Mouse (Mus musculus): ENCODE results near the gene Cbx4.

Cbx4 gene

DNA sequence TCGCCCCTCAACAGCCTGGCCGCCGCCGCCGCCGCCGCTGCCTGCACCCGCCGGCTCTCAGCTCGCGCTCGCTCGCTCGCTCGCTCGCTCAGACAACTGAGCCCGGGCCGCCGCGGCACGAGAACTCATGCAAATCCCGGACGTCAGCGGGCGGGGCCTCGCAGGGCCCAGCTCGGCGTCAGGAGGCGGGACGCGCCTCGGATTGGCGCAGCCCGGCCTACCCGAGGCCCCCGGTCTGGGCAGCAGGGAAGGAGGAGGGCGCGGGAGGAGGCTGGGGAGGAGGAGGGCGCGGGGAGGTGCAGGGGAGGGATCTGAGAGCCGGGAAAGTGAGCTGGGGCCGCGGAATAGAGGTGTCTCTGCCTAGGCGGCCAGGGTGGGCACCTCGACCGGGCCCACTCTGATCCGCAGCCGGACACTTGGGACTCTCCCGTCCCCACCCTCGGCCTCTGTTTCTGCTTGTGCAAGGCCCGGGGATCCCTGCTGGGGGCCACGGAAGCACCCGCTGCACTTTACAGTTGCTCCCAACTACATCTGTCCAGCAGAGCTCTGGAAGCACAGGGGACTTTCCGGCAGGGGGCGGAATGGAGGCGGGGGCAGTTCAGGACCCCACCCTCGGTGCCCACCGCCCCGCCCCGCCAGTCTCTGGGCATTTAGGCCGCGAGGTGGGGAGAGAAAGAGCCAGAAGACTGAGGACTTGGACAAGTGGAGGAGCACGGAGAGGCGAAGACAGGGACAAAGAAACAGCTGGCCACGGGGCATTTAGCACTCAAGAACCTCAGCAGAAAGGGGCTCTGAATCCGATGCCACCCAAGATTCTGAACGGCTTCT is at the start of gene Cbx4:
Cbx4 (minus strand) TSS at position 78 of the 828 bp plus-strand sequence.
- DNase-seq: peak; percentile 89

DNA sequence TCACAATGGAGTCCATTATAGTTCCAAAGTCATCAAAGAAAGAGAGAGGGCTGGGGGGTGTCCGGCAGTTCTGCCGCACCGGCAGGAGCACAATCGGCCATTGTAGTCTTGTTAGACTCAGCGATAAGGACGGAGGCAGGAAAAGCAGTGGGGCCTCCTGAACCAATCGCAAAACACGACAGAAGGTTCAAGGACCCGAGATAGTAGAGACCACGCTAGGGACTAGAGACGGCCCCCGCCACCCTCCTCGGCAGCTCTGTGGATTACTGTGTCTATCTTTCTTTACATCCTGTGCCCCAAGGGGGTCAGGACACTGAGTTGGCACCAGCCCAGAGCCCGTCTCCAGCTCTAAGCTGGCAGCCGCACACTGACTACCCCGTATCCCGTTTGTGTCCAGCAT is 48.6 kb upstream of the Cbx4 start:
- DNase-seq: peak; percentile 51

DNA sequence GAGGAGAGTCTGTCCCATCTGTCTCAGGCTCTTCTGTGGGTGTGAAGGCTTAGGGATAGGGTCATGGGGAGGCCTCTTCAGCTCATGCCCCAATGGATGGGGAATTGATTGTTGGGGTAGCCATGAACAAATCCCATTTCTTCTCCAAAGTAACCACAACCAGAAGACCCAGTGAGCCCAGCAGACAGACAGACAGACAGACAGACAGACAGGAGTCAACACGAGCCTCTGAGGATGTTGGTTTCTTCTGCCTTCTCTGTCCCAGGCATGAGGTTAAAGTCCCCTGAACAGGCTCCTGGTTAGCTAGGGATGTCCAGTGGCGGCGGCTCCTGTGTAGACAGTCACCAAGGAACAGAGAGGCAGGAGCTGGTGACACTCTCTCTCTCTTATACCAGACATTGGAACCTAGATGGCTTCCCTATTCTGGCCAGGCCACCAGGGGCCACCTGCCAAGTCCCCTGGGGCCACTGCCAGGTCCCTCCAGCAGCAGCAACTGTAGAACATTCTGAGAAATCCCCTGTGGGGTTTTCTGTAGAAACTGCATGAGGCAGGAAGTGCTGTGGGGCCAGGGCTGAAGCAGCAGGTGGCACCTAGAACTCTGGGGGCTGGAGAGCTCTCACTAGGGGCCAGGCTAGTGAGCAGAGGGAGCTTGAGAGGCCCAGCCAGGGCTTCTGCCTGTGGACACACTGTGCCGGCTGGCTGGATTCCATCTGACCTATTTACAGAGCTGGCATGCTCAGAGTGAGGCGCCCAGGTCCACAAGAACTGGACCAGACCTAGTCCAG is 47.6 kb upstream of the Cbx4 start:
- peak; percentile 94 for DNase-seq

DNA sequence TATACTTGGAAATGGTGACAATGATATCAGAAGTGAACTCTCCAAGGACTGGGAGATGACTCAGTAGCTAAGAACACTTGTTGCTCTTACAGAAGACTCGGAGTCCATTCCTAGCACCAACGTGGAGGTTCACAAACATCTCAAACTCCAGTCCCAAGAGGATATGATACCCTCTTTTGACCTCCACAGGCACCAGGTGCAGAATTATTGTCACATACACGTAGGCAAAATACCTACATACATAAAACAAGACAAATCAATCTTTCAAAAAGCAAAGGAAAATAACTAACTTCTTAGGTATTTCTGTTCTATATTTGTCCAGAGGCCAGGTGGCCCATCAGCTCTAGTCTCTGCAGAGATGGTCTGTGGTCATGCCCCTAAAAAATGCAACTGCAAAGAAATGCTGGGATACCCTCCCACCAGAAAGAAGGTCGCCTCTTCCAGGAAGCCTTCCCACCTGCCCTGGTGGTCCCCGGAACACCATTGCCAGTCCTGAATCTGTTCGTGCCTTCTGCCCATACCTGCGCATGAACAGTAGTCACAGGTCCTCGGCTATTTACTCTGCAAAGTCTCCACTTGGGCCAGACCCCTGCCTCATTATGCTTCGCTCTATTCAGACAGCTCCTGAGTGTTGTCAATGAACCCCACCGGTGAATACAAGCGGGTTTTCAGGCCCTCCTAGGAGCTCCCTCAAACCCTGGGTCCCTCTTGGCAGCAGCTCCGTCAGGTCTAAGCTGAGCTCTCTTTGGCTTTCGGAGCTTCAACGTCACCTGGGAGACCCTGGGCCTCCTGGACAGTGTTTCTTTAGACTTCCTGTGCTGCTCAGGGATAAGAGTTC is 46.4 kb upstream of the Cbx4 start:
- peak; percentile 16 for DNase-seq

DNA sequence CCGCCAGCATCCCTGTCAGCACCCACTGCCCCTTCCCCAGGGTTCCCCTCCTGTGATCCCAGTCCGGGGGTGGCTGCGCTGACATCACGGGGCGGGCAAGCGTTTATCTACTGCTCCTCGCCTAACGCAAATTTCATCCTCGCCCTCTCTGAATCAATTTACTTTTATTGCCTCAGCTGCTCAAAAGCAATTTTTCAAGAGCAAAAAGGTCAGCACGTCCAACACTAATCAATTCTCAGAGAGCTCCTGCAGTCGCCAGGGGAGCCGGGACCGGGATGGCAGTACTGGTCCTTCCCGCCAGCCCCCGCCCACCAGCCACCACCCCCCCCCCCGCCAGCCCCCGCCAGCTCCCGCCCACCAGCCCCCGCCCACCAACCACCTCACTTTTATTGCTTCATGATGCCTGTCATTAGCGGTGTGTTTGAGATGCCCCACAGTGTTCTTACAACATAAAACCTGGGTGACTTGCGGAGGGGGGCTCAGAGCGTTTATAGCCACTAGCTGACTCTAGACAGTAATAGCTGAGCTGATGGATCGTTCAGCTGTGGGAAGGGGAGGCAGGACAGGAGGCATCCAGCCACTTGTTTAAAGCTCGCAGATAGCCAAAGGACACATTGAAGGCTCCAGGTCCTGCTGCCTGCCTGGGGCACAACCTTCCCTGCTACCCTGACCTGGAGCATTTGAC is 44.2 kb upstream of the Cbx4 start:
- no peak for DNase-seq

DNA sequence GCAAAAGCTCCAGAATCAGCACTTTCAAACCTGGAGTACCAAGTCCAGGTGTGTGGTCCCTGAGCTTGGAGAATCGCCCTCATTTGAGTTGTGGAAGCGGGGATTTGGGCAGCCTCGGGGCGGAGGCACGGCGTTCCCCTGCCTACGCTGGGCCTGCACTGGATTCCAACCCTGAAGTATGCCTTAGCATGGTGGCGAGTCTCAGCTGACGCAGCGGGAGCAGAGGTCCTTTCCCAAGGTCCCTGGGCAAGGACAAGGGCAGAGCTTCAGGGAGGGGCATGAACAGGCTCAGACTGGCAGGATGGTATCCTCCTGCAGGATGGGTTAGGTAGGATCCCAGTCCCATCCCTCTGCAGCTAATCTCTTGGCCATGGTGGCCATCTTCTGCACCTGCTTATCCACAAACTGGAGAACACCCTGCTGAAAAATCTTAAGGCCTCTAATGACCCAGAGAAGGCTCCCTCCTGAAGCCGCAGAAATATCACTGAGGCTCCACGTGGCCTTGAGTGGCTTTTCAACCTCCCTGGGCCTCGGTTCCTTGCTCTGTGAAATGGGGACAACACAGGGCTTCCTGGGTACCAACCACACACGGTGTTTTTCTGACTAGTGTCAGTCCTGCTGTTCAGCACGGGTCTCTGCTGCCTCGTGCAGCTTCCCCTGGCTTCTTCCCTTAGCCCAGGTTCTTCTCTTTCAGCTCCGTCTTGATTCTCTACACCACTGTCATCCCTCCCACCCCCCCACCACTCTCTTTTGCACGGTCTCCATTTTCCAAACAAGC is 43.4 kb upstream of the Cbx4 start:
- DNase-seq: no peak

DNA sequence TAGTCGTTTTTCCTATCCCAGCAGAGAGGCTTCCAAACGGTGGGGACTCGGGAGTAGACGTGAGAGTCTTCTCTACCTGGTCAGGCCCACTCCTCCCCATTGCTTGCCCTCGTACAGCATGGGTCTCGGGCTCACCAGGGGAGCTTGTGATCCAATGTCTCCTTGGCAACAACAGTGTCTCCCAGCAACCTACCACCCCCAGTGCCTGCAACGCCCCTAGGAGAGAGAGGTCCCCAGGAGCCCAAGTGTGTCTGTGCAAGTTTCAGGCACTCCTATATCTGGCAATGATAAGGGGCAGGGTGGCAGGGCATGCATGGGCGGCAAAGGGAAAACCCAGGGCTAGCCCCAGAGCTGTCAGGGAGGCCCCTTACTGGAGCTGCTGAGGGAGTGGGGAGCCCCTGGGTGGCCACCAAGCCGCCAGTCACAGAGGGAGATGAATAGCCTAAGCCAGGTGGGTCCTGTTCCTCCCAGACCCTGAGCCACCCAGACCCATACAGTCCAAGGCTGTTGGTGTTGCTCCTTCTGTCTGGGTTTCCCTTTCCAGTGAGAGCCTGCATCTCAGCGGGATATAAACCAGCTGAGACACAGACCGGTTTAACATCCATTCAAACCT is 42.8 kb upstream of the Cbx4 start:
- no peak for DNase-seq

DNA sequence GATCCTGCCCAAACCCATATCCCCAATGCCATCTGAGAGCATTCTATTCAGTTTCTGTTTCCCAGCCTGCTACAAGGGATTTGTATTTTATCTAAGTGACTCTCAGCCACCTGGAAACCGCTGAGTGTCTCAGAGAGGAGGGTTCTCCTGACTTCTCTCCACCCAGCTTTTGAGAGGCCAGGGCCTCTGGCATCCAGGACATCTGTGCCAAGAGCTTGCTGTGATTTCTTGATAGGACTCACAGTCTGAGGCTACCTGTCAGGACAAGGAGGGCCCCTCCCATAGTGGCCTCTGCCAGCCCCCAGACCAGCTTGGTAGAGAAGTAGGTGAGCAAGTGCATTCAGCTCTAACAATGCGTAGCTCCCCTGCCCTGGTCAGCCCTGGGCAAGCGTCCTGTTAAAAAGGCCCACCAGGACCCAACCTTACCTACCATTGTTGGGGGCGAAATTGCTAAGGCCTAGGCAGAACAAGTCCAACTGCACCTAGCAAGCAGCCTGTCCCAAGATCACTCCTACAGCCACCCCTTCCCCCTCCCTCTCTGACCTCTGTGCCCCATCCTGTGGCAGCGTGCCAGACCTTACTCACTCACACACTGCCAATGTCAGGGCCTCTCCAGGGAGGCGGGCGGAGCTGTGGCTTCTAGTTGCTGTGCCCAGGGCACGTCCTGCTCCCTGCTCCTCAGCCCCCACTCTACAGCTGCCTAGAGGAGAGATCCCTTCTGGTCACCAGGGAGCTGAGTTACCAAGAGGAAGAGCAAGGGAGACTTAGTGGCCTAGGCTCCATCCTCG is 41.9 kb upstream of the Cbx4 start:
- DNase-seq: no peak

DNA sequence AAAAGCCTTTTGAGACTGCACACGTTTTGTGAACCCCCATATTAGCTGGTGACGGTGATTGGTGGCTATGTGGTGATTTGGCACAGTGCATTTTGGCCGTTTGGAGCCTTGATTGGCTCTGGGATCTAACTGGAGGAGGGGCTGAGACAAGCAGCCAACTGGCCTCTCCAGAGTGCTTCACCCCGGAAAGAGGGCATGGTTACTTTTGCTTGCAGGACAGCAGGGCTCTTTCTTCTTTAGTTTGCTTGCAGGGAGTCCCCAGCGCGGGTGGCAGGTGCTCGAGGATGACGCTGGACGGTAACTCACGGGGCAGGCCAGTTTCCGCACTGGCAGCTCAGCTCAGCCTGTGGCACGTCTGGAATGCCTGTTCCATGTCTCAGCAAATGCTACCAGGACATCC is 41.1 kb upstream of the Cbx4 start:
- DNase-seq: no peak

DNA sequence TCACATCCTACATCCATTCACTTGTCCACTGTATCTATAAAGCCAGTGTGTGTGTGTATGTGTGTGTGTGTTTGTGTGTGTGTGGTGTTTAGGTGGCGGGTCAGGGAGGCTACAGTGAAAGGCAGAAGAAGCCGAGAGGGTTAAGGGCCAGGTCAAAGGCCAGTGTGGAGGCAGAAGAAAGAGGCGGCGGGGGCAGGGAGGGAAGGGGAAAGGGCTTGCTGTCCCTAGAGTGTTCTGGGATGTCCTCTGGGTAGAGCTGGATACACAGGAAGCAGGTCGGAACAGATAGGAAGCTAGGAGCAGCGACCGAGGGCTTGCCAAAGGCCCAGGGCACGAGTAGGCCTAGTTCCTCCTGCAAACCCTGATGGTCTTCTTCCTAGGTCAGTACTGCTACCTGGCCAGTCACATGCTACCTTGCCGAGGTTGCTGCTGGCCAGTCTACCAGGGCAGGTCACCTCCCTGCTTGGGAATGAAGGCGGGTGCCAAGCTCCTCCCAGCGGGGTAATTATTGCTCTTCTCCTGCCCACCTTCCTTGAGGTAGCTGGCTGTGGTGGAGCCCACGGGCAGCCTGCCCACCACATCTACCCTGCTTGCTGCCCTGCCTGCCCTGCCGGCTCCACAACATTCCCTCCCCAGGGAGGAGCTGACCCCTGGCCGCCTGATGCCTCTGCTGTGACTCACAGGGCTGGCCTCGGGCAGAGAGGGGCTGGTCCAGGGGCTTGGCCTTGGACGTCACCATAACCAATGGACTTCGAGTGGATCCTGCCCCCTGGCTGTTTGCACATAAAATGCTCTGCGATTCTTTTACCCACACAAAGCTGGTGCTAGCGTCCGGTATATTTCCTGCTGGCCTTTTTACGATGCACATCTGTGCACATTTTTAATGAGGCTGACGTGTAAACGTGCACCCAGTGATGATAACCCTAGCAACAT is 40.2 kb upstream of the Cbx4 start:
- no peak for DNase-seq

DNA sequence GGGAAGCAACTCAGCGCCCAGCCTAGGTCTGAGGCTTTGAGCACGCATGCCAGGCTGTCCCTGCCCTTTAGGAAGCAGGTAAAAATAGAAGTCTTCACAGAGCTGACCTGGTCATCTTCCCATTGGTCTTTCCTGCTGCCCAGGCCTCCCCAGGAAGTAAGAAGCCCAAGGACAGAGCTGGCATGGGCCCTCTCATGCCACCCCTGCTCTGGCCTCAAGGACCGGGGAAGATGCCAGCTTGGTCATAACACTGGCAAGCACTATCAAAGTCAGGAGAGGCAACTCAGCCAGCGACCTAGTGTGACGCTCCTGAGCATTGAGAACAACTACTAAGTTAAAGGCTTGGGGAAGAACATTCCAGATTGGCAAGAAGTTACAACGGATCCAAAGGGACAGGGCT is 38.5 kb upstream of the Cbx4 start:
- DNase-seq: no peak

DNA sequence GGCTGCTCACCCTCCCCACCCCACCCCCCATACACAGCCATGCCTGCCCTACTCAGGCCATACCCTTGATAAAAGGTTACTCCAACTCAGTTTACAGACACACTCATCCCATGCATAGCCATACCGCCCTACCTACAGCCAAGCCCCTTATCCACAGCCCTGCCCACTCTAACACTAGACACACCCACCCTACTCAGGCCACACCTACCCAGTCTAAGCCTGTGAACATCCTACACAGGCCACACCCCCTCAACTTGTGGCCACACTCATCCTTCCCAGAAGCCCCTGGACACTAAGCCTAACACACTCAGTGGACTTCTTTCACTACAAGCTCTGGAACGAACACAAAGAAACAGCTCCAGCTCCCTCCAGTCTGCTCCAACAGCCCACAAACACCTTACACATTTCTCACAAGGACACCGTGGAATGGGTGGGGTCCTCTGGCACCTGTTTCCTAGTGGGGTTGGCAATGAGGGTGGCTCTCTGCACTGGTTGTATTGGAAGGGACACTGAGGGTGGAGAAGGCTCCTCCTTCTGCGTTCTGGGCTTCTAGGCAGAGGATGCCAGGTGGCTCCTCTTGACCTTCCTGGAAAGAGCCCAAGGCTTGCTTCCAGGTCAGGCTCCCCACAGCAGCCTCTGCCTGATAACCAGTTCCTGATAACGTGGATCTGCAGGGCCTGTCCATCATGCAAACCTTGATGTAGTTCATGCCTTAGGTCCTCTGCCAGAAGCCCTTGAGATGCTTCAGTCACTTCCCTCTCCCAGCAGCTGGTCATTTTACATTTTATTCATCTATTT is 37.7 kb upstream of the Cbx4 start:
- no peak for DNase-seq

DNA sequence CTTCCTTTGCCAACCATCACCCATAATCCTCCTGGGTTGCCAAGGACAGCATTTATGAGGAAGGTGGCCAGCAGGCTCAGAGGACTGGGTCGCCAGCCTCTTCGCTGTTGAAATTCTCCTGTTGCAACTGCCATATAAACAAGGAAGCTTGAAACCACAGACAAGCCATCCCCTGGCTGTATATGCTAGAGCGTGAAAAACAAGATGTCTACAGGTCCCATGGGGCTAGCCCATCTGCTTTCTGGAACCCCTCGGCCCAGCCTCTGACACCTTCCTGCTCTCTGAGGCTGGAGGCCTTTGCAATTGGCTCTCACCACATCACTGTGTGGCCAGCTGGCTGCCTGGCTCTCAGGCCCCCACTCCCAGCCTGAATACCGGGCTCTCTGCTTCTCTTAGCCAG is 36.4 kb upstream of the Cbx4 start:
- no peak for DNase-seq

DNA sequence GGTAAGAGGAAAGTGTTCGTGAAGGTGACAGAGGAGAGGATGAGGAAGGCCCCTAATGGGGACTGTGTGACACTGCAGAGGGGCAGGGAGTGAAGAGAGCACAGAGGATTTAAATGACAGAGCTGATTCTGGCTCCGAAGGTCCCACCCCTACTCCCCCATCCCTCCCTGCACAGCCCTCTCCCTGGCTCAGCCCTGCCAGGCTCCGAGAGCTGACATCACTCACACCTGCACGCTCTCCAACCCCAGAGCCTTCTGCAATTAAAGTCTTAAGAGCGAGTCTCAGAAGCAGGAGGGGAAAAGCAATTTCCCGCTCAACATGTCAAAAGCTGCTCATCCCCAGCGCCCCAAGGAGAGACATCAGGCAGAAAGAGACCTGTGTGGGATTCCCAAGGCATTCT is 32.9 kb upstream of the Cbx4 start:
- no peak for DNase-seq

DNA sequence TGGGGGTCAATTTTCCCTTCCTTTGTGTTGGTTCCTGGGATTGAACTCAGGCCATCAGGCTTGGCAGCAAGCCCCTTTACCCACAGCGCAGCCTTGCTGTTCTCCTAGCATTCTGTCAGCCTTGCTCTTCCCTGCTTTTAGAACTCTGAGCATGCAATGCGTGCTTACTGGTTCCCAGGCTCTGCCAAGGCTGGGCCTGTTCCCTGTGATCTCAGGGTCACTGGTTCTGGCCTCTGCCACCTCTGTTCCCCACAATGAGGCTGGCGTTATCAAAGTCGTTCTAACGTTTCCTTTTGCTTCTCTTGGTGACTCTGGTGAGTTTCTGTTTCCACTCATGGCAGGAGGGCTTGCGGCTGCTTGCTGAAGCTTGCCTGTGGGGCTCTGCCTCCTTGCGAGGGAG is 31.9 kb upstream of the Cbx4 start:
- no peak for DNase-seq

DNA sequence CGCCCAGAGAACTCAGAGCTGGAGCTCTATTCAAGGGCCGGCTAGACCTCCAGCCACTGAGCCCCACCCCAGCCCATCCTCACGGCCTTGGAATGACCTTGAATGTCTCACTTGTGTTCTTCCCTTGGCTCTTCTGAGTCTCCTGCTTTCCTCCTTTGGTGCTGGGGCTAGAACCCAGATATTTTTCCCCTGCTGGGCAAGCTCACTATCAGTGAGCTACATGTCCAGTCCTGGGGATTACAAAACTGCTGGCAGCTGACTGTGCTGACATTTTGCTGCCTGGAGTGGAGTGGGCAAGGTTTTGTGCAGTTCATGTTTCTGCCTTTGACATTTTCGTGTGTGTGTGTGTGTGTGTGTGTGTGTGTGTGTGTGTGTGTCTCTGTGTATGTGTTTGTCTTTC is 31.0 kb upstream of the Cbx4 start:
- no peak for DNase-seq

DNA sequence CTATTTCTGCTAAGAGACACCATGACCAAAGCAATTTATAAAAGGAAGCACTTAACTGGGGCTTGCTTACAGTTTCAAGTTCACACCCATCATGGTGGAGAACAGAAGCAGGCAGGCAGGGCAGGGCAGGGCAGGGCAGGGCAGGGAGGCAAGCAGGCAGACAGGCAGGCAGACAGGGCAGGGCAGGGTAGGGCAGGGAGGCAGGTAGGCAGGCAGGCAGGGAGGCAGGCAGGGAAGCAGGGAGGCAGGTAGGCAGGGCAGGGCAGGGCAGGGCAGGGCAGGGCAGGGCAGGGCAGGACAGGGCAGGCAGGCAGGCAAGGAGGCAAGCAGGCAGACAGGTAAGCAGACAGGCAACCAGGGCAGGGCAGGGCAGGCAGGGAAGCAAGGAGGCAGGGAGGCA is 26.7 kb upstream of the Cbx4 start:
- DNase-seq: no peak

DNA sequence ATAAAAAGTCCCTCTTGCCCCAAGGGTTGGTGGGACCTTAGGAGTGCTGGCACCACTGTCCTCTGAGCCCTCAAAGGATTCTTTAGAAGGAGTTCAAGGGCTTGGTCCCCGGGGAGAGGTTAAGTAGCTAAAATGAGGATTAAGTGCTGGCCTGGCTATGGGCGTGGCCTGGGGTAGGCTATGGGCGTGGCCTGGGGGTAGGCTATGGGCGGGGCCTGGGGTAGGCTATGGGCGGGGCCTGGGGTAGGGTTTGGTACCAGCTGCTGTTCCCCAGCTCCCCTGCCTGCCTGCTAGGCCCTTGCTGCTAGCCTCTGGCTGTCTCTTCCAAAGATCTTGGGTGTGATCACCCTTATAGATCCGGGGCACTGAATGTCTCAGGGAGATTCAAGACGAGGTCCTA is 25.3 kb upstream of the Cbx4 start:
- DNase-seq: no peak

All from cerebellum, adult 11-12 months (tissue).